Comparison of ENCODE assay signal across 13 mouse cellular contexts in the genomic region with DNA sequence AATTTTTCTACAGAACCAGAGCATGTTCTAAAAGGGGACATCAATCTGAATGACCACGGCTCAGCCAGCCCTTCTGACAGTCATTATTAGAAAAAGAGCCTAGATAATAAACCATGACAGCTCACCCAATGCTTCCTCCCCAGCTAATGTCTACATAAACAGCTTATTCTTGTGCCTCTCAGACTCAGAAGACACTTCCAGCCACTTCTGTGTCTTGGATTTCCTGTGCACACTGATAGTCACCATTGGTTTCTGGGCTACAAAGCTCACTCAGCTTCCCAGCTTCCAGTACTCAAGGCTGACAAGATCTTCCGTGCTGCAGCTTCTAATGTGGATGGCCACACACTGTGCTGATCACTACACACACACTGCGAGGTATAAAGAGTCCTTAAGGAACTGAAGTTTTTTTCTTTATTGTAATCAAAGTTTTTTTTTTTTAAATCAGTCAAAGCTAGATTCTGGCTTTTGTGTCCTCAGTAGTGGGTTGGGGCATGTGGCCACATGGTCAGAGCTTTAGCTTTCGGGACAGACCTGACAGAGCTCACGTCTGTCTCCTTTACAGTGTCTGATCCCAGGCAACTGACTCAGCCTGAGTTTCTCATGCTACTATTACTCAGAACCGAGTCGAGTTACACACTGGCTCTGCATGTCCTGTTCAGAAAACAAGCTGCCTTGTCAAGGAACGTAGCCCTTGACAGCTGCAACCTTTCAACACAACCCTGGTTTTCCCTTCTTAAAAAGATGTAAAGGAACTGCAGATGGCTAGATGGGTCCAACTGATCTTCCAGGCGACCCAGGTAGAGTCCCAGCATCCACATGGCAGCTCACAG. TPM values are rescaled to one million over a fixed set of nuclear protein-coding genes. Genes with fewer than 3 reads are reported as not detected.
DNase-seq lines count a peak whose midpoint lies in the region; ATAC-seq lines count a peak whose summit lies in the region.
"Had no signal": no experiment of that assay in that cellular context is flagged by ENCODE, and none has a peak within 500 bp of the region (broad histone marks: within the 10 kb centered on the region; RNA-seq: fewer than 3 reads in every experiment).

No protein-coding gene starts in this region.

- DNase-seq in heart, adult 18-20 months: no peak
- DNase-seq in kidney, postnatal 14 days: no peak
- peak; percentile 23 for DNase-seq in retina, postnatal 1 day
- no peak for DNase-seq in retina, embryonic 14.5 days (ENCODE audit: low spot score)
- DNase-seq in cerebellum, postnatal 36 days: no peak
- DNase-seq: adrenal gland, postnatal 14 days; cerebellum, adult 11 months; thymus, postnatal 25 days had no signal

- no peak overlapping the region for H3K4me2 ChIP-seq in heart, embryonic 11.5 days
- H3K4me2 ChIP-seq in kidney, embryonic 16.5 days (replicated peaks; ENCODE audit: low read depth, low read length): no peak overlapping the region
- no peak overlapping the region for H3K4me2 ChIP-seq in forebrain, embryonic 15.5 days (replicated peaks)

- no peak for ATAC-seq in heart, embryonic 11.5 days (replicated peaks; ENCODE audit: insufficient number of reproducible peaks, low FRiP score, low TSS enrichment)
- ATAC-seq in kidney, embryonic 16.5 days (ENCODE audit: low FRiP score, low TSS enrichment): no peak; the same call in 1 of the 2 replicates
- no peak for ATAC-seq in forebrain, embryonic 15.5 days (replicated peaks)
- ATAC-seq: forebrain, embryonic 16.5 days had no signal

- peaks cover 17% of the 10 kb centered on the region for H3K4me1 ChIP-seq in heart, embryonic 11.5 days (ENCODE audit: control insufficient read depth, insufficient read depth, low read length)
- H3K4me1 ChIP-seq in kidney, embryonic 16.5 days (ENCODE audit: insufficient read depth, low read length): peaks cover 30% of the 10 kb centered on the region
- no peaks in the 10 kb centered on the region for H3K4me1 ChIP-seq in forebrain, embryonic 15.5 days

- H3K4me3 ChIP-seq in heart, embryonic 11.5 days (ENCODE audit: low read depth, low read length): no peak overlapping the region
- no peak overlapping the region for H3K4me3 ChIP-seq in kidney, embryonic 16.5 days (ENCODE audit: low read length)
- no peak overlapping the region for H3K4me3 ChIP-seq in forebrain, embryonic 15.5 days

- no peaks in the 10 kb centered on the region for H3K9me3 ChIP-seq in heart, embryonic 11.5 days (replicated peaks; ENCODE audit: control insufficient read depth, low read length)
- no peaks in the 10 kb centered on the region for H3K9me3 ChIP-seq in kidney, embryonic 16.5 days (ENCODE audit: low read length)
- H3K9me3 ChIP-seq in forebrain, embryonic 15.5 days: no peaks in the 10 kb centered on the region

- peaks cover 27% of the 10 kb centered on the region for H3K36me3 ChIP-seq in heart, embryonic 11.5 days (ENCODE audit: control insufficient read depth, insufficient read depth, low read length)
- H3K36me3 ChIP-seq in kidney, embryonic 16.5 days (ENCODE audit: insufficient read depth, low read length): peaks cover 36% of the 10 kb centered on the region
- H3K36me3 ChIP-seq in forebrain, embryonic 15.5 days: peaks cover 22% of the 10 kb centered on the region

- no peak overlapping the region for H3K9ac ChIP-seq in heart, embryonic 11.5 days (ENCODE audit: low read depth, low read length)
- 0 out of 2 replicates have a peak overlapping the region, but pooled peaks have one; percentile 16 for H3K9ac ChIP-seq in kidney, embryonic 16.5 days (replicated peaks; ENCODE audit: low read length)
- no peak overlapping the region for H3K9ac ChIP-seq in forebrain, embryonic 15.5 days (replicated peaks)

- no peaks in the 10 kb centered on the region for H3K27me3 ChIP-seq in heart, embryonic 11.5 days (ENCODE audit: control insufficient read depth, insufficient read depth, low read length)
- H3K27me3 ChIP-seq in kidney, embryonic 16.5 days (ENCODE audit: insufficient read depth, low read length): no peaks in the 10 kb centered on the region
- H3K27me3 ChIP-seq in forebrain, embryonic 15.5 days: no peaks in the 10 kb centered on the region

- 41% methylated on average over 9 of the region's 9 CpGs for WGBS in heart, embryonic 11.5 days (ENCODE audit: insufficient replicate concordance)
- 34% methylated on average over 9 of the region's 9 CpGs for WGBS in kidney, embryonic 16.5 days
- 77% methylated on average over 9 of the region's 9 CpGs for WGBS in forebrain, embryonic 15.5 days

- peak overlapping the region; percentile 46; the same call in 1 of the 2 replicates for H3K27ac ChIP-seq in heart, embryonic 11.5 days (ENCODE audit: low read depth, low read length)
- H3K27ac ChIP-seq in kidney, embryonic 16.5 days (ENCODE audit: low read length): peak overlapping the region; percentile 64
- no peak overlapping the region for H3K27ac ChIP-seq in forebrain, embryonic 15.5 days (replicated peaks)

RNA-seq across cellular contexts. Expression of a gene that starts 50.7 kb away (rescaled TPM):
- polyA plus RNA-seq in heart, embryonic 11.5 days (2014; fragmentation: Nextera tagmentation; extraction: Ambion mirVana): 168 and 188 TPM in 2 replicates
- total RNA-seq in heart, adult 18-20 months (2021): 100 to 1,000 TPM; 215 to 269 TPM
- 164 and 176 TPM in 2 replicates for polyA plus RNA-seq in kidney, embryonic 16.5 days (2015; fragmentation: Nextera tagmentation; extraction: Ambion mirVana)
- polyA plus RNA-seq in forebrain, embryonic 15.5 days (2015; fragmentation: Nextera tagmentation; extraction: Ambion mirVana): 62.8 and 72.2 TPM in 2 replicates
- total RNA-seq: granulocyte monocyte progenitor cell, adult 5-6 weeks had no signal
